Mouse (Mus musculus): ENCODE results near the gene Dnm3. TPM values are rescaled to one million over a fixed set of nuclear protein-coding genes. Genes with fewer than 3 reads are reported as not detected.
A peak's percentile ranks its signal among the peaks of the same experiment; 100 is the strongest.

The Dnm3 gene
- polyA plus RNA-seq (2012; ENCODE audit: insufficient read depth, insufficient read length, missing spikeins), result 3.0 and 3.2 TPM in 2 replicates

DNA sequence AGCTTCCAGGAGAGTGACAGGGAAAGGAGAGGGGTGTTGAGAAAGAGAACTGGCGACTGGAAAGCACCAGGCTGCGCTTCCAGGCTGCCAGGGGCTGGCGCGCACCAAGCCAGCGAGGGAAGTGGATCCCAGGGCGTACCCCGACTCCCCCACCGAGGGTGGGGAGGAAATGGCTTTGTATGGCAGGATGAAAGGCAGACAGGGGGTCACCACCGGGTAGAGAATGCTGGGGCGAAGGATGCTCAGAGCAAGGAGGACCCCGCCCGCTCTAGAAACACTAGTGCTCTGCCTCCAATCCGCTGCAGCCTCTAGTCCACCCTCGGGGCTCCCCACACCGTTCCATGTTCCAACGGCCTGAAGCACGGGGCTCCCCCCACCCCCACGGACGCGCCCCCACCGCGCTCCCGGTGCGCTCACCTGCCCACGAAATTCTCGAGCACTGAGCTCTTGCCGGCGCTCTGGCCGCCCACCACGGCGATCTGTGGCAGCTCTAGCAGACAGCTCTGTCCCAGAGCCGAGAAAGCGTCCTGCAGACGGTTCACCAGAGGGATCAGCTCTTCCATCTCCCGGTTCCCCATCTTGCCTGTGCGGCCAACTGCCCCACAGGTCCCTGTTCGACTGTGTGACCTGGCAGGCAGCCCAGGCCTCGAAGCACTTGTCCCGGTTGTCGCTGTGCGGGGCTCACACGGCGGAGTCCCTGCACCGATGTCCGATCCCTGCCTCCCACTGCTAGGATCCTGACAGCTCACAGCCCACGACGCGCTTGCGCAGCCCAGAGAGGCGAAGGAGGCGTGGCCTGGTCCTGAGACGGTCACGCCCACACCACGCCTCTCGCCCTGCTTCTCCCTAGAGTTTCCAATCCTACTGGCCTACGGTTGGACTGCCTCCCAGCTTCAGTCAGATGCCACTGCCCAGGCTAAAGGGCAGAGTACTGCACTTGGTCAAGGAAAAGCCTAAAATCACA, at the start of gene Dnm3:
Gene Dnm3 (minus strand): TSS at position 789 of the 964 bp plus-strand sequence.
- H3K27ac ChIP-seq (replicated peaks; ENCODE audit: low read depth, low read length), result no peak within 1 kb of the TSS
- H3K4me3 ChIP-seq (ENCODE audit: insufficient read depth, low read depth, low read length), result peak within 1 kb of the TSS; percentile 70
- no peaks in the 10 kb centered on the region for H3K4me1 ChIP-seq (ENCODE audit: control insufficient read depth, insufficient read depth, insufficient read length, low read length)

DNA sequence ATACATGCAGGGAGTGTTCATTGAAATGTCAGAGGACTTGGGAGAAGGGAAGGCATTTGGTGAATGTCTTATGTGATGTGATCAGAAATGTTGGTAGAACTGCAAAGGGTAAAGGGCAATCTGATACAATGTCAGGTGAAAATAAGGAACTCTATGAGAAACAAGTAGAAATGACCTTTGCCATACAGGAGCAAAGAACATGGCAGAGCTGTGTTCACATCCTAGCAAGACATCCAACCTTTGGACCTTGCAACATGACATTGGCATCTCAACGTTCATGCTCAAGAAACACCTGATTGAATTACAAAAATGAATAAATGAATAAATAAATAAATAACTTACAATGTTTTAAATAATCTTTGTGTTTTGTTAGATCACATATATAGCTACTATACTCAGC, 37.3 kb upstream of the Dnm3 start:
- H3K4me1 ChIP-seq (ENCODE audit: control insufficient read depth, insufficient read depth, insufficient read length, low read length), result no peaks in the 10 kb centered on the region
- H3K4me3 ChIP-seq (ENCODE audit: insufficient read depth, low read depth, low read length), result no peak overlapping the region
- H3K27ac ChIP-seq (replicated peaks; ENCODE audit: low read depth, low read length), result no peak overlapping the region

DNA sequence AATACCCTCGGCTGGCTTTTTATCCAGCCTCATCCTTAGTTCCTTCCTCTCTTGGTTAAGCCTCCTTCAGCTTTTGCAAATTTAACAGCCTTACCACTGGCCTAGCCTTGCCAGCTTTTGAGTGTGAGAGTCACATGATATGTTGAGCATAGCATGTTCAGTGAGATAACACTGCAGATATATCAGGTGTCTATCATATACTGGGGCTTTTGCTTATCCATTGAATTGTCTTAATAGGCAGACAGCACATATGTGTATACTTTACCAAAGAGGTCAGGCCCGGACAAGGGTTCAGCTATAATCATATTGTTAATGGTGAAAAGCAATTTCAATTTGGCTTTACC, 32.2 kb upstream of the Dnm3 start:
- no peak overlapping the region for H3K27ac ChIP-seq (replicated peaks; ENCODE audit: low read depth, low read length)

DNA sequence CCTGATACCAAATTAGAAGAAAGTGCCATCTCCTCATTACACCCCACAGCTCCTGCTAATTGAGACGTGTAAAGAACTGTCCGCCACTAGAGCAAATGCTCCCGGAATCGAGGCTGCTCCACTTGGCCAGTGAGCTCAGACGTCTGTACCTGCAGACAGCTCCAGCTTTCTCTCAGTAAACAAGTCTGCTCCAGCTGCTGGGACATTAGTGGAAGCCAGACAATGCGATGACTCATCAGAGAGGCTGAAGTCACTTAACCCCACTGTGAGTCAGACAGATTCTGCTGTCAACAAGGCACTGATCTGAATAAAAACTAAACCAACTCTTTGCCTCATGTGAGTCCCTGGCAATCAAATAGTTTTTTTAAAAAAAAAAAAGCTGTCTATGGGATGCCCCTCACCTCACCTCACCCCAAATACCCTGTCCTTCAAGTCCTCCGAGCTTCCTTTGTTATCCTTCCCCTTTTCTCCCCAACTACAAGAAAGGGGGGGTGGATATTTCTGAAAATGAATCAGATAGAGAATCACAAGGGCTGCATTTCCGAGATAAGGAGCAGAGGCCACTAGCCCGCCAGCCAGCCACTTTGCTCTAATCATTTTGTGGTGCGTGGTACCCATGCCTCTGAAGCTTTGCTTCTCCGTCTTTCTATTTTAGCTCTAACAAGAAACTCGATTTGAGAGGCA, 31.6 kb upstream of the Dnm3 start:
- Histone ChIP-seq H3K27ac (replicated peaks; ENCODE audit: low read depth, low read length) (no peak overlapping the region), H3K4me1 (ENCODE audit: control insufficient read depth, insufficient read depth, insufficient read length, low read length) (no peaks in the 10 kb centered on the region)

More for the DNA sequence above, 32.2 kb upstream of the Dnm3 start:
- H3K4me3 ChIP-seq (ENCODE audit: insufficient read depth, low read depth, low read length), result no peak overlapping the region
- H3K4me1 ChIP-seq (ENCODE audit: control insufficient read depth, insufficient read depth, insufficient read length, low read length), result no peaks in the 10 kb centered on the region

DNA sequence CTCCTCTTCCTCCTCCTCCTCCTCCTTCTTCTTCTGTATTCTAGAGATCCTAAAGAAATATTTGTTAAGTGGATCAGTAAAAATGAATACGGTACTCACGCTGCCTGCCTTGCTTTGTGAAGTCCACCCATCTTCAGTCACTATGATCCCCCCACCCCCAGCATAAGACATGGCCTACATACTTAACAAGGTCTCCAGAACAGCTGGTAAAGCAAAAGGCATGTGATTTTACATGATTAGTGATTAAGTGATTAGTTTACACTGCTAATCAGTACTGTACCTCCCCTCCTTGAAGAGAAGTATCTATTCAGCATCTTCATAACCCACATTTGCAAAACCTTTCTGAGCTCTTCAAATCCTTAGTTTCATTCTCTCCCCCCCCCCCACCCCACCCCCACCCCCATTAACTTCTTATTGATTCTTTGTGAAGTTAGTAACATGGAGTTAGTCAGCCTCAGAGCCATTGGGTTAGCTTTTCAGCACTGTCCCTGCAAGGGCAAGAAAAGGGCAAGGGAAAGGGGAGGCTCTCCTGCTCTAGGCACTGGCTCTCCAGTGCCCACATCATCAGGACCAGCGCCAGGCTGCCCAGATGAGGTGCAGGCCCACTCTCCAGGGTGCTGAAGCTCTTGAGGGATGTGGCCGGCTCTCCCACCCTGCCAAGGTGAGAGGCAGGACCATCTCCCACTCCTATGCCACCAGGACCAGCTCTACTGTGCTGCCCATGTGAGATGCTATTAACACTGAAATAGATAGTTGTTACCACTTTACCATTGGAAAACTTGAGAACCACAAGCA, 30.6 kb upstream of the Dnm3 start:
- H3K4me3 ChIP-seq (ENCODE audit: insufficient read depth, low read depth, low read length), result no peak overlapping the region
- no peaks in the 10 kb centered on the region for H3K4me1 ChIP-seq (ENCODE audit: control insufficient read depth, insufficient read depth, insufficient read length, low read length)
- no peak overlapping the region for H3K27ac ChIP-seq (replicated peaks; ENCODE audit: low read depth, low read length)

More for the DNA sequence above, 31.6 kb upstream of the Dnm3 start:
- H3K4me3 ChIP-seq (ENCODE audit: insufficient read depth, low read depth, low read length), result no peak overlapping the region

DNA sequence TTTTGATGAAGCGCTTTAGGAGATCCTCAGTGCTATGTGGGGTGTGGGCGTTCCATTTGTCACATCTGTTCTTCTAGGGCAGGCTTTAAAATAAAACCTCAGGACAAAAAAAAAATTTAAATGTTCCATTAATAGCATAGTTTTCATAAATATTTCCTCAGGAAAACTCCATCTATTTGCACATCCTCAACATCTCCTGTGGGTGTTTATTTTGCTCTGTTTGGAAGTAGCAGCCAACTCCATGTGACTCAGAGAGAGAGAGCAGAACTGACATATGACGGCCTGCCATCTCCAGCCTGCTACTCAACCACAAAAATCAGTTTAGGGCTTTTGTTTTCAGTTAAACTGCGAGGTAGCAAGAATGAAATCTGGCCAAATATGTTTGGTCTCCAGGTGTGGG, 28.7 kb upstream of the Dnm3 start:
- no peak overlapping the region for H3K27ac ChIP-seq (replicated peaks; ENCODE audit: low read depth, low read length)
- no peaks in the 10 kb centered on the region for H3K4me1 ChIP-seq (ENCODE audit: control insufficient read depth, insufficient read depth, insufficient read length, low read length)
- H3K4me3 ChIP-seq (ENCODE audit: insufficient read depth, low read depth, low read length), result no peak overlapping the region

DNA sequence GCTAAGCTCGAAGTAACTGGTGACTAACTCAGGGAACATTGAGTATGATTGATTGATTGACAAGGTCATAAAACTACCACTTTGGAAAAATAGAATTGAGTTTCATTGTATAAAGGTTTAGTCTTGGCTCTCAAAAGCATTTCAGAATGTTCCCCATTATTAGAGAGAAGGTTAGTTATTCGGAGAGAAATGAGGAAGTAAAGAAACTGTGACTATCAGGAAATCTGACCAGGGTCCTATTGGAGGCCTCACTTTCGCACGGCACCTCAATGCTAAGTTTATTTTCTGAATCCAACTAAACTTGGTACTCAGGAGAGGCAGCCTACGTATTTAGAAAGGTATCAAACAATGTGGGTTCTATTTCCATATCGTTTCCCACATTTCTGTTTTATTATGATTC, 27.8 kb upstream of the Dnm3 start:
- no peak overlapping the region for H3K4me3 ChIP-seq (ENCODE audit: insufficient read depth, low read depth, low read length)
- H3K4me1 ChIP-seq (ENCODE audit: control insufficient read depth, insufficient read depth, insufficient read length, low read length), result no peaks in the 10 kb centered on the region
- H3K27ac ChIP-seq (replicated peaks; ENCODE audit: low read depth, low read length), result no peak overlapping the region

DNA sequence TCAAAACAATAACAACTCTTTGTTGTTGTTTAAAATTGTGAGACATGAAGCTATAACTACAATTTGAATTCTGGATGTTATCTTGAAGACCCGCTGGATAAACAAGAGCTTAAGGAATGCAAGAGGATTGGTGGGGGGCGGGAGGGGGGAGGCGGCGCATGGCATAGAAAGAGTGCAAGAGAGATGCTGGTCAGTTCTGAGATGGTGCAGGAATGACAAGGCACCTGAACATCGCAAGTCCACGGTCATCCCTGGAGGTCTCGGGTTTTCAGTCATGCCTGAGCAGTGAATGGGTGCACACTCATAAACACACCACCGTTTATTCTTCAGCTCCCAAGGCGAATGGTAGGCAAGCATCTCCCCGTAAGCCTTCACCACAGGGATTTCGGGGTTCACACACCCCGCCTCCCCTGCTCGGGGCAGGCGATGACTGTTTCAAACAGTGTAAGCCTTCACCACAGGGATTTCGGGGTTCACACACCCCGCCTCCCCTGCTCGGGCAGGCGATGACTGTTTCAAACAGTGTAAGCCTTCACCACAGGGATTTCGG, 1.2 kb downstream of the Dnm3 start:
- H3K27ac ChIP-seq (replicated peaks; ENCODE audit: low read depth, low read length), result no peak overlapping the region
- no peaks in the 10 kb centered on the region for H3K4me1 ChIP-seq (ENCODE audit: control insufficient read depth, insufficient read depth, insufficient read length, low read length)
- H3K4me3 ChIP-seq (ENCODE audit: insufficient read depth, low read depth, low read length), result peak overlapping the region; percentile 70

DNA sequence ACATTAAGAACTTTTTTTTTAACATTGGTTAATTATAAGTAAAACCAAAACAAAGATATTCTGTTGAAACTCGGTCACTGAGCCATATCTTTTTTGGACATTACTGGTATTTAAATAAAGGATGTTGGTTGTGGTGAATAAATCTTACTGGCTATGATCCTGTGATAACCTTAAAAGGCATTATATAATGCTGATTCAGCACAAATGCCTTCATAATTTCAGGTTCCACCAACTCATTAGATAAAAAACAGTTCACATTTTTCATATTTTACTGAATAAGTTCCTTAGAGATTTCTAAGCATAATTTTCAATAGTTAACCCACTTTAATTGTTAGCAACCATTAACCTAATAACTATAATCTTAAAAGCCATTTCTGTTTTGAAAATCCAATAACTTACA, 4.9 kb downstream of the Dnm3 start:
- H3K27ac ChIP-seq (replicated peaks; ENCODE audit: low read depth, low read length), result no peak overlapping the region
- no peak overlapping the region for H3K4me3 ChIP-seq (ENCODE audit: insufficient read depth, low read depth, low read length)
- no peaks in the 10 kb centered on the region for H3K4me1 ChIP-seq (ENCODE audit: control insufficient read depth, insufficient read depth, insufficient read length, low read length)

DNA sequence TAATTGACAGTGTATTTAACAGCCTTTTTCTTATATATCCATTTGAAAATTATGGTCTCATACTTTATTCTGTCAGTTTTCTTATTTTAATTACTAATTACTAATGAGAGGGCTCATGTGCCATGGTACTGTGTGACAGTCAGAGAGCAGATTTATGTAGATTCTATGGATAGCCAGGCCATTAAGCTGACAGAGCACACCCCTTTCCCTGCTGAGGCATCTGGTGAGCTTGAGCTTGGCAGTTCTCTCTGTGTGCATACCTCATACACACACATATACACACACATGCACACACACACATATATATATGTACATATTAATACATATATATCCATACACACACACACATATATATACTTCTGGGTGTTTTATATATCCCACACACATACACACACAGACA, 6.7 kb downstream of the Dnm3 start:
- H3K27ac ChIP-seq (replicated peaks; ENCODE audit: low read depth, low read length), result no peak overlapping the region
- H3K4me3 ChIP-seq (ENCODE audit: insufficient read depth, low read depth, low read length), result no peak overlapping the region
- no peaks in the 10 kb centered on the region for H3K4me1 ChIP-seq (ENCODE audit: control insufficient read depth, insufficient read depth, insufficient read length, low read length)

DNA sequence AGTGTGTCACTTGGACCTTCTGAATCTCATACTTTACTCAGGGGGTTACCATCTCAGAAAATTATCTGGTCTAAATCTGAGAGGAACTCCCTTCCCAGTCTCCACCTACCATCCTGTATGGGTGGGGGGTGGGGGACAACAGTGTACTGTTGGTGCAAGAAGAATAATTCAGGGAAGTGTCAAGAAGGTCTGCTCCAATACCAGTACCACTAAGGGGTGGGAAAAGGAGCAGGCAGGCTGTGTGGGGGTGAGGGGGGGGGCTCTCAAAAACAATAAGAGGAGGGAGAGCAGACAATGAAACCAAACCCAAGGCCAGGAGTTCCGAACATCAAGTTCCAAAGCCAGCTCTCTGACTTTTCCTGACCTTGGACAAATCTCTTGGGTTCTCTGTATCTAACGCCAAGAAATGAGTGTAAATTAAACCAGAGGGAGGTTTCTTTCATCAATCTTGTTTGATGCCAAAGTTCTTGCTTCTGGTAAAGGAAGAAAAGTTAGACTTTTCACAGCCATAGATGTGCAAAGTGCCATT, 8.0 kb downstream of the Dnm3 start:
- Histone ChIP-seq H3K27ac (replicated peaks; ENCODE audit: low read depth, low read length) (no peak overlapping the region), H3K4me3 (ENCODE audit: insufficient read depth, low read depth, low read length) (no peak overlapping the region), H3K4me1 (ENCODE audit: control insufficient read depth, insufficient read depth, insufficient read length, low read length) (no peaks in the 10 kb centered on the region)

DNA sequence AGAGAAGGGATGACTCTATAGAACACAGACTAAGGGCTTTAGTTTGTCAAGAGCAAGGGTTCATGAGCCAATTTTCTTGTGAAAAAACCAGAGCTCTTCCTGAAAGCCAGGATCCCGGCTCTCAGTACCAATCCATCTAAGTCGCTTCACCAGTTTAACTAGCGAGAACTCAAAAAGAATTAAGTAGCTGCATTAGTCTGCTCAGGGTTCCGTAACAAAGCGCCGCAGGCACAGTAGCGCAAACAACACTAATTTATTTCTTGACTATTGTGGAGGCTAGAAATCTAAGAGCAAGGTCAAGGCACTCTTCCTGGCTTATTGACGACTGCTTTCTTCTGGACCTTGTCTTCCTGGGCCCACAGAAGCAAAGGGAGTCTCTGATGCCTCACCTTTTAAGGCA, 14.2 kb downstream of the Dnm3 start:
- H3K27ac ChIP-seq (replicated peaks; ENCODE audit: low read depth, low read length), result no peak overlapping the region
- no peaks in the 10 kb centered on the region for H3K4me1 ChIP-seq (ENCODE audit: control insufficient read depth, insufficient read depth, insufficient read length, low read length)
- no peak overlapping the region for H3K4me3 ChIP-seq (ENCODE audit: insufficient read depth, low read depth, low read length)

DNA sequence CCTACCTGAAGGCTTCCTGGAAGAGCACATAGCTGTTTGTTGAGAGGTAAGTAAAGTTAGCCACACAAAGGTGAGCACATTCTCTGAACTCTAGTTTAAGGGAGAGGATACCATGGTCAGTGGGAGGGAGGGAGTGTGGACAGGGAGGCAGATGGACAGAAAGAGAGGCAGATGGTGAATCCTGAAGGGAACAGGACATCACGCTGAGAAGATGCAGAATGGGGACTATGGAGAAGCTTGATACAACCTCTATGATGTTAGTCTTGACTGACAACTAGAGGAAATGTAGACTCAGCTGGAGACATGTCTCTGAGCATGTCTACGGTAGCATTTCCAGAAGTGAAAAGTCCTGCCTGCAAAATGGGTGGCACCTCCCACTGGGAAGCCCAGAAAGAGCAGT, 19.1 kb downstream of the Dnm3 start:
- Histone ChIP-seq H3K27ac (replicated peaks; ENCODE audit: low read depth, low read length) (no peak overlapping the region), H3K4me3 (ENCODE audit: insufficient read depth, low read depth, low read length) (no peak overlapping the region), H3K4me1 (ENCODE audit: control insufficient read depth, insufficient read depth, insufficient read length, low read length) (0 out of 2 replicates have a peak, but pooled peaks cover under 1% of the 10 kb centered on the region)

DNA sequence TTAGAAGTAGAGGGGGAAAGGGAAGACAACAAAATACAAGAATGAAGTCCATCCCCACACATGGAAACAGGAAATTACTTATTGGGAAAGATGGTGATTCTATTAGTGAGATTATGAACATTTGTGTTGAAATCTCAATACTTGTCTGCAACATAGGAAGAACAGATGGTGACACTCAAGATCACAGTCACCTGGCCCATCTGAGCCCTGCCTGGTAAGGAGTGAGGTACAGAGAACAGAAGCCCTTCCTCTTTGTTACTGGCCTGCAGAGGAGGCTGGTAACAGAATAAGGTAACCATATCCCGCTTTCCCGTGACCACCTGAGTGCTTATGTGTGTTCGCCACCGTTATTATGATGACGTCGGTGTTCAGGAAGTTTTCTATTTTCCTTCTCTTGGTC, 21.0 kb downstream of the Dnm3 start:
- Histone ChIP-seq H3K27ac (replicated peaks; ENCODE audit: low read depth, low read length) (no peak overlapping the region), H3K4me1 (ENCODE audit: control insufficient read depth, insufficient read depth, insufficient read length, low read length) (0 out of 2 replicates have a peak, but pooled peaks cover 4% of the 10 kb centered on the region)

More for the DNA sequence above, 21.0 kb downstream of the Dnm3 start:
- no peak overlapping the region for H3K4me3 ChIP-seq (ENCODE audit: insufficient read depth, low read depth, low read length)
